Mouse (Mus musculus) olfactory bulb, adult 2 months (tissue): Measurements from ENCODE around the gene Itfg2.

ENCODE experiments used
- CTCF ChIP-seq: fragments of 200-500 bp; IDR thresholded peaks from 2 replicates; pipeline ENCODE4 v1.5.1; 2012; ENCODE audit warnings: low read depth, mild to moderate bottlenecking, low read length, moderate library complexity; ENCODE audit not compliant: insufficient read depth
- POLR2A ChIP-seq: fragments of 200-500 bp; IDR thresholded peaks from 2 replicates; pipeline ENCODE4 v1.6.1; 2012; ENCODE audit warnings: mild to moderate bottlenecking, low read depth, low read length, moderate library complexity; ENCODE audit not compliant: insufficient read depth

GRCm38 (mm10) chr6:128385026-128385425 lies 39.7 kb downstream of the Itfg2 start:
- TF ChIP-seq CTCF (no peak), POLR2A (no peak)
